Mouse (Mus musculus): ENCODE results near the gene Alg9. TPM values are rescaled to one million over a fixed set of nuclear protein-coding genes. Genes with fewer than 3 reads are reported as not detected.

The Alg9 gene
- polyA plus RNA-seq, 1 experiment from 2014 or later, result 35.6 TPM

Other genes starting within 250 kb of the Alg9 start
- 66.8 and 70.1 TPM in 2 replicates for gene Pts, start 246.3 kb upstream of the Alg9 start, polyA plus RNA-seq (2015; fragmentation: Nextera tagmentation; extraction: Ambion mirVana)
- gene Il18, start 220.2 kb upstream of the Alg9 start, polyA plus RNA-seq (2015; fragmentation: Nextera tagmentation; extraction: Ambion mirVana), result 6.6 and 8.1 TPM in 2 replicates
- 0.19 and 0.49 TPM in 2 replicates for gene Bco2, start 219.8 kb upstream of the Alg9 start, polyA plus RNA-seq (2015; fragmentation: Nextera tagmentation; extraction: Ambion mirVana)
- gene Tex12, start 213.7 kb upstream of the Alg9 start, polyA plus RNA-seq (2015; fragmentation: Nextera tagmentation; extraction: Ambion mirVana), result not detected in 2 replicates
- 234 and 278 TPM in 2 replicates for gene Sdhd, start 171.2 kb upstream of the Alg9 start, polyA plus RNA-seq (2015; fragmentation: Nextera tagmentation; extraction: Ambion mirVana)
- 162 and 189 TPM in 2 replicates for gene Timm8b, start 171.1 kb upstream of the Alg9 start, polyA plus RNA-seq (2015; fragmentation: Nextera tagmentation; extraction: Ambion mirVana)
- gene Pih1d2, start 157.7 kb upstream of the Alg9 start, polyA plus RNA-seq (2015; fragmentation: Nextera tagmentation; extraction: Ambion mirVana), result 2.6 and 2.8 TPM in 2 replicates
- gene Nkapd1, start 157.6 kb upstream of the Alg9 start, polyA plus RNA-seq (2015; fragmentation: Nextera tagmentation; extraction: Ambion mirVana), result 17.2 and 22.2 TPM in 2 replicates
- gene Dlat, start 115.2 kb upstream of the Alg9 start, polyA plus RNA-seq (2015; fragmentation: Nextera tagmentation; extraction: Ambion mirVana), result 47.7 and 51.6 TPM in 2 replicates
- 13.9 and 14.1 TPM in 2 replicates for gene Dixdc1, start 35.5 kb upstream of the Alg9 start, polyA plus RNA-seq (2015; fragmentation: Nextera tagmentation; extraction: Ambion mirVana)
- gene 2310030G06Rik, start 28.5 kb upstream of the Alg9 start, polyA plus RNA-seq (2015; fragmentation: Nextera tagmentation; extraction: Ambion mirVana), result 5.6 and 6.7 TPM in 2 replicates
- 123 and 265 TPM in 2 replicates for gene Cryab, start 23.7 kb upstream of the Alg9 start, polyA plus RNA-seq (2015; fragmentation: Nextera tagmentation; extraction: Ambion mirVana)
- gene Hspb2, start 22.7 kb upstream of the Alg9 start, polyA plus RNA-seq (2015; fragmentation: Nextera tagmentation; extraction: Ambion mirVana), result 39.0 and 104 TPM in 2 replicates
- 9.3 TPM in 2 replicates for gene Fdxacb1, start 6.8 kb upstream of the Alg9 start, polyA plus RNA-seq (2015; fragmentation: Nextera tagmentation; extraction: Ambion mirVana)
- gene 1110032A03Rik, start 501 bp downstream of the Alg9 start, polyA plus RNA-seq (2015; fragmentation: Nextera tagmentation; extraction: Ambion mirVana), result 24.2 and 30.2 TPM in 2 replicates
- gene Ppp2r1b, start 70.3 kb downstream of the Alg9 start, polyA plus RNA-seq (2015; fragmentation: Nextera tagmentation; extraction: Ambion mirVana), result 48.6 and 49.0 TPM in 2 replicates
- 14.3 and 15.9 TPM in 2 replicates for gene Sik2, start 234.1 kb downstream of the Alg9 start, polyA plus RNA-seq (2015; fragmentation: Nextera tagmentation; extraction: Ambion mirVana)

Data from limb, embryonic 15.5 days (tissue).